Mouse (Mus musculus) monocyte, adult 59 days (primary cell): ENCODE measurements around the gene Hspa8. TPM values are rescaled to one million over a fixed set of nuclear protein-coding genes. Genes with fewer than 3 reads are reported as not detected.

ENCODE experiments used
- total RNA-seq, 2 experiments: library from RNA; stranded (reverse); gene quantifications; one replicate each; pipeline ENCODE4 v1.2.4; 2023

The Hspa8 gene
- 1,000 to 10,000 TPM; 1,611 to 1,854 TPM for total RNA-seq

DNA sequence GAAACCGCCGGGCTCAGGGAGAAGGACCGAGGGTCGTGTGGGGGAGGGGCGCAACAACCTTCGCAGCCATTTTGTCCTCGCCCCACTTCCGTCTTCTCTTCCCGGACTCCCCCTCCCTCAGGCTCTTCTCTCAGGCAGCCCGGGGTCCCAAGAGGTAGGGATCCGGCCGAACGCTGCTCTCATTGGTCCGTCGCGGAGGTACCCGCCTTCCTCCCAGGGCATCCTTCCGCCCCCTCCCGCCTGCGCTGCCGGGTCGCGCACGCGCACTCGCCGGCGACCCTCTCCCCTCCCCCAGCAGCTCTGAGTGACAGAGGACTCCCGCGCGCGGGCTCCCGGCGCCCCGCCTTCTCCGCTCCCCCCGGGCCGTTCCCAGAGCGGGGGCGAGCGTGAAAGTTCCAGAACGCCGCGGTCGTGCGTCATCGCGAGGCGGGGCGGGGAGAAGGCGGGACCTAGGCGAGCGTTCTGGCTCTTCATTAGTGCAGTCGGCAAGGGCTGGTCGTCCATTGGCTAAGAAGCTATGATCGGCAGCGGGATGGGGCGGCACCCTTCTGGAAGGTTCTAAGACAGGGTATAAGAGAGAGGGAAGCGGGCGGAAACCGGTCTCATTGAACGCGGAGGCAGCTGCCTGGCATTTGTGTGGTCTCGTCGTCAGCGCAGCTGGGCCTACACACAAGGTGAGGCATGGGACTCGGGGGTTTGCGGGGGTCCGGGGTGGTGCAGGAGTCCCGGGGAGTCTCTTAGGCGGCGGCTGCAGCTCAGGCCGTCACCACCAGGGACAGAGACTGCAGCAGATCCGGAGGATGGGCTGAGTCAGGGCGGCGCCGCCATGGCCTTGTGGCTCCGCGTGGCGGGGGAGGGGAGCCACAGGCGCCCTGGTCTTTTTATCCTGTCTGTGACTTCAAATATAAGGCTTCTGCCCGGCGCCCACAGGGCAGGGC, at the start of gene Hspa8:
TSS of gene Hspa8 (plus strand) at position 310 of the 938 bp plus-strand sequence.

Other genes with a start within 250 kb of the Hspa8 start
- gene Gm21915, start 130.4 kb upstream of the Hspa8 start, total RNA-seq, result not detected
- under 1 TPM; 0.76 to 0.97 TPM for gene Clmp, start 115.0 kb upstream of the Hspa8 start, total RNA-seq
- gene Bsx, start 73.1 kb downstream of the Hspa8 start, total RNA-seq, result not detected
- gene Jhy, start 163.1 kb downstream of the Hspa8 start, total RNA-seq, result not detected
- gene Crtam, start 203.6 kb downstream of the Hspa8 start, total RNA-seq, result 1 to 10 TPM in 1 of 2 experiments, under 1 TPM in 1; 0.68 to 1.4 TPM